Mouse (Mus musculus) myocyte (in vitro differentiated cells): ENCODE data around the gene Tenm2. TPM values are rescaled to one million over a fixed set of nuclear protein-coding genes. Genes with fewer than 3 reads are reported as not detected.

Experiments
- H3K27me3 ChIP-seq: one replicate; pipeline ENCODE4 v1.6.1; 2011; ENCODE audit not compliant: control insufficient read depth, insufficient read depth, insufficient read length
- H3K36me3 ChIP-seq: one replicate; pipeline ENCODE4 v1.6.1; 2011; ENCODE audit not compliant: control insufficient read depth, insufficient read depth
- H3K4me2 ChIP-seq: one replicate; pipeline ENCODE4 v1.6.1; 2011; ENCODE audit warnings: low read depth, control low read depth
- H3K4me3 ChIP-seq: one replicate; pipeline ENCODE4 v1.5.1; 2011; ENCODE audit warnings: mild to moderate bottlenecking, control low read depth, moderate library complexity
- H3K79me2 ChIP-seq: one replicate; pipeline ENCODE4 v1.6.1; 2011; ENCODE audit not compliant: control insufficient read depth, insufficient read depth
- H3ac ChIP-seq: one replicate; pipeline ENCODE4 v1.6.1; 2011; ENCODE audit not compliant: control insufficient read depth, insufficient read length
- CEBPB ChIP-seq: IDR thresholded peaks from 2 replicates; pipeline ENCODE4 v1.6.1; 2011; ENCODE audit warnings: mild to moderate bottlenecking, moderate library complexity; ENCODE audit not compliant: poor library complexity, insufficient read depth, severe bottlenecking
- E2F4 ChIP-seq: IDR thresholded peaks from one replicate; pipeline ENCODE4 v1.6.1; 2011; ENCODE audit warnings: mild to moderate bottlenecking, control low read depth, moderate library complexity; ENCODE audit not compliant: insufficient read depth
- MAX ChIP-seq: IDR thresholded peaks from one replicate; pipeline ENCODE4 v1.6.1; 2011; ENCODE audit warnings: low read depth, mild to moderate bottlenecking, control low read depth
- MYOD1 ChIP-seq, 3 experiments: IDR thresholded peaks; one replicate each; pipeline ENCODE4 v1.6.1; 2011; ENCODE audit warnings: control low read depth in 2 of 3, low read depth in 2 of 3, mild to moderate bottlenecking in 2 of 3, moderate library complexity in 1 of 3; ENCODE audit not compliant: insufficient read length in 2 of 3, control insufficient read depth in 1 of 3
- MYOG ChIP-seq, 3 experiments: IDR thresholded peaks; one replicate each; pipeline ENCODE4 v1.6.1; 2011; ENCODE audit warnings: control low read depth in 2 of 3, low read depth in 2 of 3, mild to moderate bottlenecking in 2 of 3; ENCODE audit not compliant: insufficient read length in 2 of 3, control insufficient read depth in 1 of 3, insufficient read depth in 1 of 3
- POLR2A ChIP-seq: IDR thresholded peaks from one replicate; pipeline ENCODE4 v1.6.1; 2011; ENCODE audit warnings: low read depth, mild to moderate bottlenecking, control low read depth, moderate library complexity; ENCODE audit not compliant: insufficient read length
- POLR2AphosphoS2 ChIP-seq: IDR thresholded peaks from one replicate; pipeline ENCODE4 v1.6.1; 2011; ENCODE audit warnings: low read depth, control low read depth; ENCODE audit not compliant: insufficient read length
- REST ChIP-seq: IDR thresholded peaks from one replicate; pipeline ENCODE4 v1.6.1; 2011; ENCODE audit warnings: mild to moderate bottlenecking, control low read depth, moderate library complexity; ENCODE audit not compliant: insufficient read depth, insufficient read length
- SRF ChIP-seq: IDR thresholded peaks from one replicate; pipeline ENCODE4 v1.6.1; 2011; ENCODE audit warnings: low read depth; ENCODE audit not compliant: control insufficient read depth, insufficient read length
- TCF12 ChIP-seq: IDR thresholded peaks from one replicate; pipeline ENCODE4 v1.6.1; 2011; ENCODE audit warnings: mild to moderate bottlenecking, control low read depth; ENCODE audit not compliant: poor library complexity, insufficient read depth, severe bottlenecking
- TCF3 ChIP-seq: IDR thresholded peaks from one replicate; pipeline ENCODE4 v1.6.1; 2011; ENCODE audit warnings: low read depth, control low read depth; ENCODE audit not compliant: insufficient read length
- USF1 ChIP-seq: IDR thresholded peaks from one replicate; pipeline ENCODE4 v1.6.1; 2011; ENCODE audit warnings: low read depth, mild to moderate bottlenecking, control low read depth, moderate library complexity
- polyA plus RNA-seq: library from polyadenylated mRNA; unstranded; fragments of >200 nt; fragmentation: generic; extraction: Trizol; gene quantifications from one replicate; pipeline ENCODE4 v1.2.1, GENCODE M21; 2012; ENCODE audit warnings: missing spikeins

Gene Tenm2
- polyA plus RNA-seq, 1 experiment, result 0.28 TPM

DNA sequence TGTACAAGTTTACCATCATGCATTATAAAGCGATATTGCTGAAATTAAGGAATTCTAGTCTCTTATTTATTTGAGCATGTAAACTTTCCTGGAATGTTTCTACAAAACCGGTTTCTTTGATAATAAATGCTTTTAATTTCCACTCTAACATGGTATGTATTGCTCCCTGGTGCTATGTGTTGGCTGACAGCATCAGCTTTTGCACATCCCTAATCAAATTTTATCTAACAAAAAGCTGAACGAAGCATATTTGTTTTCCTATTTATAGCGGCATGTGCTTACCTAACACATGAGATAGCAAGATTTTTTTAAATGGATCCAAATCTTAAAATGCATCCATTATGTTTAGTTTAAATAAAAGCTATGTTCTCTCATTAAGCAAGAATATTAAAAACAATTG, 434.1 kb downstream of the Tenm2 start:
- TF ChIP-seq MAX, result no peak
- no peak for TF ChIP-seq POLR2A
- TF ChIP-seq REST, result no peak
- no peak for TF ChIP-seq E2F4
- TF ChIP-seq TCF3, result no peak
- TF ChIP-seq TCF12, result no peak
- no peak for TF ChIP-seq CEBPB
- no peak for TF ChIP-seq USF1
- TF ChIP-seq MYOD1 (IDR thresholded peaks at IDR 0.05; ENCODE audit: control insufficient read depth in 1 of 3, insufficient read length in 2 of 3, low read depth in 2 of 3), result no peak
- TF ChIP-seq SRF, result no peak
- no peak for TF ChIP-seq POLR2AphosphoS2
- Histone ChIP-seq H3K4me3 (no peak overlapping the region), H3K4me2 (no peak overlapping the region), H3K79me2 (no peaks in the 10 kb centered on the region), H3ac (no peak overlapping the region), H3K27me3 (no peaks in the 10 kb centered on the region), H3K36me3 (no peaks in the 10 kb centered on the region)

DNA sequence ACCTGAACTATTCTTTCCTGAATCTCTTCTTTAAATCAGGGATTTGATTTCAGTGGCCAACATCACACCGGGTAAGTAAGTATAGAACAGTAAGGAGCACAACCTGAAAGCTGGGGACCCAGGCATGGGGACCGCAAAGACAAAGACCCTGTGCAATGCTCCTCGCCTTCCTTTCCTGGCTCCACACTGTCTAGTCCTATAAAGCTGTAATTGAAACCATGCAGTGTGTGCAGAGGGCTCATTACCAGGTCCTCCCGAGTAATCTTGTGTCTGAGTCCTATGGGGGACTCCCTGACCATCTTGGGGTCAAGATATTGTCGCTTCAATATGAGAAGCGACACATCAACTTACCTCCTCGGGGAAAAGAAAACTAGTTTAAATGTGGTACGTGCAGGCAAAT, 436.4 kb downstream of the Tenm2 start:
- Histone ChIP-seq H3K79me2 (no peaks in the 10 kb centered on the region), H3K27me3 (no peaks in the 10 kb centered on the region), H3K4me3 (no peak overlapping the region), H3ac (no peak overlapping the region), H3K4me2 (no peak overlapping the region), H3K36me3 (no peaks in the 10 kb centered on the region)
- TF ChIP-seq SRF, result no peak
- TF ChIP-seq USF1, result no peak
- TF ChIP-seq CEBPB, result no peak
- no peak for TF ChIP-seq POLR2A
- TF ChIP-seq TCF12, result no peak
- TF ChIP-seq REST, result no peak
- TF ChIP-seq E2F4, result no peak
- TF ChIP-seq MYOD1 (IDR thresholded peaks at IDR 0.05; ENCODE audit: control insufficient read depth in 1 of 3, insufficient read length in 2 of 3, low read depth in 2 of 3), result no peak
- no peak for TF ChIP-seq MAX
- no peak for TF ChIP-seq MYOG (IDR thresholded peaks at IDR 0.05; ENCODE audit: control insufficient read depth in 1 of 3, insufficient read depth in 1 of 3, insufficient read length in 2 of 3, low read depth in 2 of 3)
- no peak for TF ChIP-seq POLR2AphosphoS2
- TF ChIP-seq TCF3, result no peak

DNA sequence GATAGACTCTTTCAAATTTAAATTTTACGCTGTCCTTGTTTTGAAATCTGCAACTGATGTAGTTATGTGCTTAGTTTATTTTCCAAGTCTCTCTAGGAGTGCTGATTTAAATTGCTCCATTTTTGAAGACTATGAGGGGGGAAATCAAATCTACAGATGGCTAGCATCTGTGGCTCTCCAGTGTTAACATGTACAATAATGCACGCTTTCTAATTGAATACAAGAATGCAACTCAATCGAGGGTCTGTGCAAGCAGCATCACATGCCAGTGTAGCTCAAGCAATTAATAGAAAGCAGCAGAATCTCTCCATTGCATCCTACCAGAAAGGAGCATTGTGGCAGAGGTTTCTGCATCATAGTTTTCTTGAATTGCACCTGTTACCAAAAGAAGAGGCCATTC, 477.8 kb downstream of the Tenm2 start:
- Histone ChIP-seq H3K4me2 (no peak overlapping the region), H3K27me3 (no peaks in the 10 kb centered on the region), H3K4me3 (no peak overlapping the region), H3ac (no peak overlapping the region), H3K36me3 (no peaks in the 10 kb centered on the region), H3K79me2 (no peaks in the 10 kb centered on the region)
- TF ChIP-seq REST (no peak), CEBPB (no peak), POLR2A (no peak), TCF3 (no peak), E2F4 (no peak), POLR2AphosphoS2 (no peak), TCF12 (no peak), SRF (no peak), MYOD1 (IDR thresholded peaks at IDR 0.05; ENCODE audit: control insufficient read depth in 1 of 3, insufficient read length in 2 of 3, low read depth in 2 of 3) (no peak), MYOG (IDR thresholded peaks at IDR 0.05; ENCODE audit: control insufficient read depth in 1 of 3, insufficient read depth in 1 of 3, insufficient read length in 2 of 3, low read depth in 2 of 3) (no peak), MAX (no peak), USF1 (no peak)

DNA sequence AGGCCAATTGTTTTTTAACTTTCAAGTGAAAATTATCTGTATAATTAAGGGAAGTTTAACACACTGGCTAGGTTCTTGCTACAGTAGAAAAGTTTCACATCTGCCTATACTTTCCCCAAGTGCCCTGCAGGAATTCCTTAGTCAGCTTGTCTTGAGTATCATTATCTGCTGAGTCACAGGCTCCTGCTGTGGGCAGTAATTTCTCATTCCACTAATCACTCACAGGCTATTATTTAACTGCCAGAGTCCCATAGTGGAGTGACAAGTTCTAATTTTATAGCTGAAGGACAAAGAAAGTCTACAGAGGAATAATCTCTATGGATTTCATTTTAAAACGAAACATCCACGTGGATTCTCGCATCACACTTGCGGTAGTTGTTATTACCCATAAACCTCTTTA, 489.5 kb downstream of the Tenm2 start:
- H3K27me3 ChIP-seq, result no peaks in the 10 kb centered on the region
- no peaks in the 10 kb centered on the region for H3K36me3 ChIP-seq
- no peaks in the 10 kb centered on the region for H3K79me2 ChIP-seq
- no peak overlapping the region for H3K4me3 ChIP-seq
- no peak for TF ChIP-seq SRF
- TF ChIP-seq TCF12, result no peak
- TF ChIP-seq POLR2AphosphoS2, result no peak
- no peak for TF ChIP-seq MAX
- no peak for TF ChIP-seq USF1
- TF ChIP-seq CEBPB, result no peak
- no peak for TF ChIP-seq POLR2A
- no peak for TF ChIP-seq MYOD1 (IDR thresholded peaks at IDR 0.05; ENCODE audit: control insufficient read depth in 1 of 3, insufficient read length in 2 of 3, low read depth in 2 of 3)
- TF ChIP-seq TCF3, result no peak
- H3K4me2 ChIP-seq, result no peak overlapping the region
- H3ac ChIP-seq, result no peak overlapping the region

DNA sequence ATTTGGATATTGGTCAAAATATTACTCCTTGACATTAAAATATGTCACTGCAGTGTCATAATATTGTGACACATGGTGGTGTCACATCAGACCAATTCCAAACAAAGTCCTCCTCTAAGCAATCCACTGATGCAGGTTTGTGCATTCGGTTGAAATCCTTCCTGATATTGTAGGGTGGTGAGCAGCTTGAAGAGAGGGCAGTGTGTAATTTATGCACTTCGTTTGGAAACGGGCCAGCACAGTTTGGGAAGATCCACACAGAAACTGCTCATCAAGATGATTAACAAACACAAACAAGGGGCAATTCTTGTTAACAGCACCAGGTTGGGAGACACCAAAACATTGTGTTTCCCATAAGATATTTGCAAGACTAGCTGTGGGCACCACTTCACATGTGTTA, 508.0 kb downstream of the Tenm2 start:
- Histone ChIP-seq H3K79me2 (no peaks in the 10 kb centered on the region), H3K36me3 (no peaks in the 10 kb centered on the region), H3K4me2 (no peak overlapping the region), H3ac (no peak overlapping the region), H3K27me3 (no peaks in the 10 kb centered on the region), H3K4me3 (no peak overlapping the region)
- TF ChIP-seq CEBPB (no peak), TCF3 (no peak), MYOG (IDR thresholded peaks at IDR 0.05; ENCODE audit: control insufficient read depth in 1 of 3, insufficient read depth in 1 of 3, insufficient read length in 2 of 3, low read depth in 2 of 3) (no peak), MAX (no peak), REST (no peak), E2F4 (no peak), USF1 (no peak), POLR2AphosphoS2 (no peak), TCF12 (no peak), POLR2A (no peak), SRF (no peak), MYOD1 (IDR thresholded peaks at IDR 0.05; ENCODE audit: control insufficient read depth in 1 of 3, insufficient read length in 2 of 3, low read depth in 2 of 3) (no peak)
